Mouse (Mus musculus): ENCODE measurements at regions not wholly inside any gene's neighbourhood (a gene's known extent, or its start where the extent isn't known, plus 50 kb on each side); places are given as distances from the start of the nearest gene placed in this dataset.

DNA sequence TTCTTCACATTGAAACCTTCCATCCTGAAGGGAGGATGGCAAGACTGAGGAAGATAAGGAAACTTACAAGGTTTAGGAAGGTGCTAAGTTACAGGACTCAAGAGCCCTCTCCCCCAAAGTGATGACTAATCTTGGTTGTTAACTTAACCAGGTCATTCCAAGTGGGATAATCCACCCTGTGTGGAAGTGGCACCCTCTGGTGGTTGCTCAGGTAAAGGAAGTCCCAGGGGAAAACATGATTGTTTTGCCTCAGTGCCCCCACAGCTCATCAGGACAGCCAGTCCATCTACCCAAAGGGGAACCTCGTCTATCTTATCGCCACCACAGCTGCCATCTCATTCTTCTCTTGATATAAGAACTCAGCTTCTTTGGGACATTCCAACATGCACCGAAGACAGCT, 244.6 kb upstream of the Npvf start:
- ATAC-seq (ENCODE audit: low FRiP score) = no peak
- H3K4me2 ChIP-seq = no peak overlapping the region
- no peak overlapping the region for H3K9ac ChIP-seq
- H3K27me3 ChIP-seq = no peaks in the 10 kb centered on the region
- H3K27ac ChIP-seq = no peak overlapping the region
- 91% methylated on average over 3 of the region's 3 CpGs for WGBS
- no peaks in the 10 kb centered on the region for H3K4me1 ChIP-seq (replicated peaks)
- no peak overlapping the region for H3K4me3 ChIP-seq
- H3K9me3 ChIP-seq = 0 out of 2 replicates have a peak, but pooled peaks cover 6% of the 10 kb centered on the region
- H3K36me3 ChIP-seq = no peaks in the 10 kb centered on the region

GRCm38 (mm10) chr6:50915166-50916030, 261.2 kb upstream of the Npvf start:
- Histone ChIP-seq H3K4me3 (no peak overlapping the region), H3K9me3 (no peaks in the 10 kb centered on the region), H3K27me3 (no peaks in the 10 kb centered on the region), H3K36me3 (no peaks in the 10 kb centered on the region), H3K9ac (no peak overlapping the region), H3K4me2 (no peak overlapping the region), H3K4me1 (replicated peaks) (no peaks in the 10 kb centered on the region), H3K27ac (no peak overlapping the region)
- ATAC-seq (ENCODE audit: low FRiP score) = no peak
- 84% methylated on average over 8 of the region's 8 CpGs for WGBS

- H3K4me2 ChIP-seq = no peak overlapping the region
- no peak for ATAC-seq (ENCODE audit: low FRiP score)
- 72% methylated on average over 3 of the region's 3 CpGs for WGBS
- no peaks in the 10 kb centered on the region for H3K36me3 ChIP-seq
- no peak overlapping the region for H3K4me3 ChIP-seq
- no peaks in the 10 kb centered on the region for H3K27me3 ChIP-seq
- no peak overlapping the region for H3K27ac ChIP-seq
- no peaks in the 10 kb centered on the region for H3K9me3 ChIP-seq
- no peaks in the 10 kb centered on the region for H3K4me1 ChIP-seq (replicated peaks)
- no peak overlapping the region for H3K9ac ChIP-seq
Observed at GRCm38 (mm10) chr6:50918248-50918647, 264.0 kb upstream of the Npvf start.

DNA sequence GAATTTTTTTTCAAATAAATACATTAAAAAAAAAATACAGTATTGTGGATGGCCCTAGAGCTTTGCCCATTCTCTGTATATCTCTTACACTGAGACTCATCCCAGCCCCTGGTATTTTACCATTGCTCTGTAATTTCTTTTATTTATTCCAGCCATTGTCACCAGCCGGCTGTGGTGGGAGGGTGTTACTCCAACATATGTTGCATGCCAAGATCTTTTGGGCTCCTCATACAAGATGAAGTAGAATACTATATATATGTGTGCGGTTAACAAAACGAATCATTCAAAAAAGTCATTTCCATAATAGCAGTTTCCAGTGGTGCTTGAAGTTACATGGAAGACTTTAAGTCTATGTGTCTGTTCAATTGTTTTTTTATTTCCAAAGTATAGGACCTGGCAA, 268.0 kb upstream of the Npvf start:
- H3K27ac ChIP-seq = no peak overlapping the region
- WGBS = 91% methylated on average over 3 of the region's 3 CpGs
- peaks cover 19% of the 10 kb centered on the region for H3K4me1 ChIP-seq (replicated peaks)
- no peaks in the 10 kb centered on the region for H3K27me3 ChIP-seq
- H3K4me3 ChIP-seq = no peak overlapping the region
- H3K9me3 ChIP-seq = no peaks in the 10 kb centered on the region
- no peak for ATAC-seq (ENCODE audit: low FRiP score)
- H3K4me2 ChIP-seq = no peak overlapping the region
- H3K9ac ChIP-seq = no peak overlapping the region
- H3K36me3 ChIP-seq = no peaks in the 10 kb centered on the region

DNA sequence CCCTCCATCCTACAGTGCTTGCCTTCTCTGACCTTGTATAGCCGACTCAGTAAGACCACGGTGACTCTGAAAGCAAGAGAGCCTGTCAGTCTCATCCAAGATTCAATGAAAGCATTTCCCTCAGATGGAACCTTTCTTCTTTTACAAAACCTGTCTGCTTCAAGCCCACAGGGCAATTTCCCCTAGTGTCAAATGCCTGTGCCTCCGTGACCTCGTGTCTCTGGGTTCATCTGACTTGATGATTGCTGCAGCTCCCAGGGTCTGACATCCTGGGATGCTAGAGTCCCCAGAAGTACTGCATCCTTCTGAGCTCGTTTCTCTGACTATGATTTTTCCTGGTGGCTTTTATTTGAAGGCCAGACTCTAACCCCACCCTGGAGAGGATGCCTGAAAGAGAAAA, 270.3 kb upstream of the Npvf start:
- WGBS = 24% methylated on average over 5 of the region's 5 CpGs
- Histone ChIP-seq H3K9me3 (no peaks in the 10 kb centered on the region), H3K9ac (no peak overlapping the region), H3K36me3 (no peaks in the 10 kb centered on the region), H3K27me3 (no peaks in the 10 kb centered on the region), H3K27ac (peak overlapping the region; percentile 67), H3K4me1 (replicated peaks) (peaks cover 19% of the 10 kb centered on the region), H3K4me2 (no peak overlapping the region), H3K4me3 (no peak overlapping the region)
- ATAC-seq (ENCODE audit: low FRiP score) = no peak

DNA sequence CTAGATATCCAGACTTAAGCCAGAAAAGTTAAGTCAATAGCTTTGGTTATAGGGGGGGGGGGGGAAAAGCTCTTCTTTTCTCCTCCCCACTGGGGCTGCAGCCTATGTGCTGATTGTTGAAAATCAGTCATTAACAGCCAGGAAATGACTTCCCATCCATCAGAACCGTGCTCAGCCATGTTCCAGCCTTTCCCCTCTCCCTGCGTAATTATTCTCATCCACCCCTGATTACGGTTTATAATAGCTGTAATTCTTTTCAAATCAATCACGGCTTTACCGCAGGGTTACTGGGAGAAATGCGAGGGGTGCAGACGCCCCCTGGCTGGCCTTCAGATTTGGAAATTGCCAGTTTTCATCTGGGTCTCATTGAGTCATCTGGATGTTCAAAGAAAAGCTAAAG, 270.8 kb upstream of the Npvf start:
- Histone ChIP-seq H3K27ac (peak overlapping the region; percentile 67), H3K9ac (no peak overlapping the region), H3K36me3 (no peaks in the 10 kb centered on the region), H3K4me3 (no peak overlapping the region), H3K4me2 (no peak overlapping the region), H3K9me3 (no peaks in the 10 kb centered on the region), H3K4me1 (replicated peaks) (peaks cover 19% of the 10 kb centered on the region), H3K27me3 (no peaks in the 10 kb centered on the region)
- 0 out of 2 replicates have a peak, but pooled peaks have one; percentile 54 for ATAC-seq (ENCODE audit: low FRiP score)
- WGBS = 19% methylated on average over 7 of the region's 7 CpGs

DNA sequence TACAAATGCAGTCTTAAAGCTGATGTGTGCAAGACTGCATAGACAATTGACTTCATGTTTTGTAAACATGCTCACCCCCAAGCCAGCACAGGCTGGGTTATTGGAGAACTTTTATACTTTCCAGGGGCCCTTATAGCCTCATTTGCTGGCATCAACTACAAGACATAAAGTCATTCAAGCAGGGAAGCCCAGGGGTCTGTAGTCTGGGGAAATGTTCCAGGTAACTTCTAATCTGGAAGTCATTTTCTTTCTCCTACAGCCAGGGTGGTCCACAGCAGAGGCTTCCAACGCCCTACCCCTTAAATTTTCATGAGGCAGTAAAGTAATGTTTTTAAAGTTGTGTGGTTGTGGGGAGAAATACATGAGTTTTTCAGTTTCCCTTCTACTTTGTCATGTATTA, 272.1 kb upstream of the Npvf start:
- H3K27me3 ChIP-seq = no peaks in the 10 kb centered on the region
- H3K4me2 ChIP-seq = no peak overlapping the region
- H3K36me3 ChIP-seq = no peaks in the 10 kb centered on the region
- WGBS = 97% methylated on average over 1 of the region's 1 CpGs
- peaks cover 19% of the 10 kb centered on the region for H3K4me1 ChIP-seq (replicated peaks)
- no peak overlapping the region for H3K9ac ChIP-seq
- H3K9me3 ChIP-seq = no peaks in the 10 kb centered on the region
- H3K4me3 ChIP-seq = no peak overlapping the region
- no peak overlapping the region for H3K27ac ChIP-seq
- no peak for ATAC-seq (ENCODE audit: low FRiP score)

DNA sequence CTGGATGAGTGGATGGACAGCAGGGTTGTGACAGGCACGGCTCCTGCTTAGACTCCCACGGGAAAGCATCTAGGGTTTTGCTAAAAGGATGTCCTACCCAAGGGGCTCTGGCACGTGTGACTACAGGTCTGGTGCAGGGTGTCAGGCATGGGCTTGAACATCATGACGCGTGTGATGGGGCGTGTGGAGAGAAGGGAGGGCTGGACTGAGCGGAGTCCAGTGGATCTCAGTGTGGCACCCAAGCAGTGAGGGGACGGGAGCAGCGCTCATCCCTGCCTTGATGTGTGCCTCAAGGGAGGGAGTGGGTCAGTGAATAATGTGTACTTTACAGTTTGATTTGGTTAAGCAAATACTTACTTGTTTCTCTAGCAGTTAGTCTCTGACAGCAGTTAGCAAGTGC, 275.3 kb upstream of the Npvf start:
- H3K4me3 ChIP-seq = no peak overlapping the region

DNA sequence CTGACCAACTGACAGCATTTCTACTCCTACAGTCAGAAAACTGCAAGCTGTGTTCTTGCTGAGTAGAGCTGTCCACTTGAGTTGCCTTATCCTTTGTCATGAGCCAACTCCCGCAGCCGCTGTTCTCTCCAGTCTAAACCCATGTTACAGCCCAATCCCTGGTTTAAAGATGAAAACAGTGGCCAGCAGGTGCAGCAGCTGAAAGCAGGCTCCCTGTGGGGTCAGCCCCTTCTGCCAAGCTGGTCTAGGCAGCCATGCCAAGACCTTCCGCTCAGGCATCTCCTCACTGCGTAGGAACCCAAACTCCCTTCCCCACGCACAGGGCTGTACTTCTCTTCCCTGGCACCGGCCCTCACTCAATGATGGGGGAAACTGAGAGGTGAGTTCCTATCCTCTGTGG, 279.3 kb upstream of the Npvf start:
- Histone ChIP-seq H3K9ac (no peak overlapping the region), H3K4me3 (no peak overlapping the region), H3K27ac (peak overlapping the region; percentile 80), H3K36me3 (no peaks in the 10 kb centered on the region), H3K4me2 (no peak overlapping the region), H3K9me3 (no peaks in the 10 kb centered on the region), H3K27me3 (no peaks in the 10 kb centered on the region), H3K4me1 (replicated peaks) (peaks cover 28% of the 10 kb centered on the region)
- WGBS = 90% methylated on average over 6 of the region's 6 CpGs
- peak; percentile 26; the same call in 1 of the 2 replicates for ATAC-seq (ENCODE audit: low FRiP score)

More for the DNA sequence above, 275.3 kb upstream of the Npvf start:
- no peak for ATAC-seq (ENCODE audit: low FRiP score)
- no peaks in the 10 kb centered on the region for H3K27me3 ChIP-seq
- H3K9ac ChIP-seq = no peak overlapping the region
- no peaks in the 10 kb centered on the region for H3K36me3 ChIP-seq
- 78% methylated on average over 9 of the region's 9 CpGs for WGBS
- H3K4me2 ChIP-seq = no peak overlapping the region
- H3K9me3 ChIP-seq = no peaks in the 10 kb centered on the region
- peaks cover 26% of the 10 kb centered on the region for H3K4me1 ChIP-seq (replicated peaks)
- H3K27ac ChIP-seq = no peak overlapping the region

GRCm38 (mm10) chr6:50934245-50934644, 280.0 kb upstream of the Npvf start:
- Histone ChIP-seq H3K4me2 (no peak overlapping the region), H3K36me3 (no peaks in the 10 kb centered on the region), H3K27ac (peak overlapping the region; percentile 80), H3K4me3 (no peak overlapping the region), H3K9ac (no peak overlapping the region), H3K27me3 (no peaks in the 10 kb centered on the region), H3K9me3 (no peaks in the 10 kb centered on the region), H3K4me1 (replicated peaks) (peaks cover 28% of the 10 kb centered on the region)
- 58% methylated on average over 10 of the region's 10 CpGs for WGBS
- ATAC-seq (ENCODE audit: low FRiP score) = 0 out of 2 replicates have a peak, but pooled peaks have one; percentile 56

GRCm38 (mm10) chr6:50936306-50936705, 282.1 kb upstream of the Npvf start:
- Histone ChIP-seq H3K9me3 (no peaks in the 10 kb centered on the region), H3K9ac (no peak overlapping the region), H3K4me3 (no peak overlapping the region), H3K4me2 (no peak overlapping the region), H3K27me3 (no peaks in the 10 kb centered on the region), H3K36me3 (no peaks in the 10 kb centered on the region), H3K4me1 (replicated peaks) (peaks cover 28% of the 10 kb centered on the region), H3K27ac (no peak overlapping the region)
- ATAC-seq (ENCODE audit: low FRiP score) = no peak
- 88% methylated on average over 8 of the region's 8 CpGs for WGBS

DNA sequence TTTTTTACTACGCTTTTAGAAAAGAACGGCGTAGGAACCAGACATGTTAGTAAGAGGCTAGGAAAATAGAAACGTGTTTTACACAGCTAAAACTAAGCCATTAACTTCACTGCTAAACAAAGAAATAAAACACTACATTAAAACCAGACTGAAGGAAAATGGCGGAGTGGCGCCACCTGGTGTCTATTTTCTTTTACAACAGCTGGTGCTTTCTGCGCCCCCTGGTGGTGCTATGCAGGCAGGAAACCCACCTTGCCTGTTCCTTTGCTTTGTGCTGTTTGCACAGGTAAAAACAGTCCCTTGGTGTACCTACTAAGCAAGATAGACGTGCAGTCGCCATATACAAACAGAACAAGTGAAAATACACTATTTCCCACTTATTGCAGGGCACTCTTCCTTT, 282.9 kb upstream of the Npvf start:
- Histone ChIP-seq H3K4me1 (replicated peaks) (peaks cover 28% of the 10 kb centered on the region), H3K4me3 (no peak overlapping the region), H3K36me3 (no peaks in the 10 kb centered on the region), H3K4me2 (no peak overlapping the region), H3K9ac (no peak overlapping the region), H3K27ac (no peak overlapping the region), H3K27me3 (no peaks in the 10 kb centered on the region), H3K9me3 (no peaks in the 10 kb centered on the region)
- 33% methylated on average over 9 of the region's 9 CpGs for WGBS
- ATAC-seq (ENCODE audit: low FRiP score) = no peak

GRCm38 (mm10) chr6:50938879-50939278, 284.6 kb upstream of the Npvf start:
- H3K4me3 ChIP-seq = no peak overlapping the region
- no peak overlapping the region for H3K4me2 ChIP-seq
- H3K27ac ChIP-seq = no peak overlapping the region
- H3K9ac ChIP-seq = no peak overlapping the region
- WGBS = 32% methylated on average over 7 of the region's 7 CpGs
- H3K4me1 ChIP-seq (replicated peaks) = peaks cover 21% of the 10 kb centered on the region
- H3K27me3 ChIP-seq = no peaks in the 10 kb centered on the region
- ATAC-seq (ENCODE audit: low FRiP score) = 0 out of 2 replicates have a peak, but pooled peaks have one; percentile 50
- H3K9me3 ChIP-seq = no peaks in the 10 kb centered on the region
- H3K36me3 ChIP-seq = no peaks in the 10 kb centered on the region

Measured in hindbrain, embryonic 13.5 days (tissue).